Mouse (Mus musculus) CH12.LX (cell line): Measurements from ENCODE around the gene AU018091. TPM values are rescaled to one million over a fixed set of nuclear protein-coding genes. Genes with fewer than 3 reads are reported as not detected.

Source experiments
- DNase-seq: peaks from one replicate; pipeline ENCODE4 v3.0.0-alpha.2; 2013; ENCODE audit errors: extremely low read depth
- H3K27ac ChIP-seq: 2 replicates; pipeline ENCODE4 v1.5.1; 2012; ENCODE audit warnings: low read depth, mild to moderate bottlenecking, control low read depth, moderate library complexity; ENCODE audit not compliant: insufficient read depth
- H3K27me3 ChIP-seq: replicated peaks from 2 replicates; pipeline ENCODE3; 2012; ENCODE audit warnings: inconsistent platforms
- H3K36me3 ChIP-seq, 2 experiments: replicated peaks in 1 of 2; 2 replicates each; pipeline versions ENCODE3 to v1.6.1; 2012; ENCODE audit warnings: inconsistent platforms in 1 of 2, low read length in 1 of 2, mild to moderate bottlenecking in 1 of 2, mixed read lengths in 1 of 2, moderate library complexity in 1 of 2; ENCODE audit not compliant: control insufficient read depth in 1 of 2, insufficient read depth in 1 of 2
- H3K4me1 ChIP-seq, 2 experiments: 2 replicates each; pipeline ENCODE4 v1.6.1; 2012; ENCODE audit warnings: inconsistent platforms in 1 of 2, moderate library complexity in 1 of 2; ENCODE audit not compliant: insufficient read depth in 2 of 2, control insufficient read depth in 1 of 2
- H3K4me2 ChIP-seq: 2 replicates; pipeline ENCODE4 v1.6.1; 2012; ENCODE audit warnings: low read depth, mild to moderate bottlenecking, control low read depth; ENCODE audit not compliant: poor library complexity, insufficient read depth, severe bottlenecking
- H3K4me3 ChIP-seq, 3 experiments: fragments of 150-350 bp in 1 of 3; sonication (generic) in 1 of 3; replicated peaks in 1 of 3; 2 replicates each; pipeline versions ENCODE3 to v1.5.1; 2011 to 2012; ENCODE audit warnings: low read depth in 2 of 3, low read length in 2 of 3, mild to moderate bottlenecking in 2 of 3, moderate library complexity in 2 of 3, control low read depth in 1 of 3, improper control_type of control experiment in 1 of 3, inconsistent platforms in 1 of 3, mixed read lengths in 1 of 3; ENCODE audit not compliant: poor library complexity in 1 of 3
- H3K79me2 ChIP-seq: replicated peaks from 2 replicates; pipeline ENCODE4 v1.6.1; 2012; ENCODE audit warnings: mild to moderate bottlenecking, moderate library complexity; ENCODE audit not compliant: control insufficient read depth, poor library complexity, insufficient read depth, severe bottlenecking; ENCODE audit errors: extremely low read depth
- H3K9ac ChIP-seq: 2 replicates; pipeline ENCODE4 v1.6.1; 2012; ENCODE audit warnings: low read depth, mild to moderate bottlenecking, control low read depth, moderate library complexity; ENCODE audit not compliant: insufficient read depth
- H3K9me3 ChIP-seq: replicated peaks from 2 replicates; pipeline ENCODE3; 2012; ENCODE audit warnings: low read length, inconsistent platforms, mixed read lengths
- BHLHE40 ChIP-seq: IDR thresholded peaks from 2 replicates; pipeline ENCODE4 v1.6.1; 2011; ENCODE audit warnings: mild to moderate bottlenecking, low read depth, low read length, improper control_type of control experiment
- CHD2 ChIP-seq: IDR thresholded peaks from 2 replicates; pipeline ENCODE4 v1.6.1; 2011; ENCODE audit warnings: low read length, improper control_type of control experiment
- CTCF ChIP-seq, 2 experiments: IDR thresholded peaks in 1 of 2; conservative IDR thresholded peaks in 1 of 2; 2 replicates each; pipeline ENCODE4 v1.5.1; 2011 to 2012; ENCODE audit warnings: low read depth in 2 of 2, low read length in 2 of 2, improper control_type of control experiment in 1 of 2, inconsistent platforms in 1 of 2, mild to moderate bottlenecking in 1 of 2, moderate library complexity in 1 of 2
- E2F4 ChIP-seq: IDR thresholded peaks from 2 replicates; pipeline ENCODE4 v1.6.1; 2011; ENCODE audit warnings: low read depth, low read length, improper control_type of control experiment; ENCODE audit not compliant: insufficient replicate concordance
- ELF1 ChIP-seq: IDR thresholded peaks from 2 replicates; pipeline ENCODE4 v1.6.1; 2014; ENCODE audit warnings: low read depth, mild to moderate bottlenecking, inconsistent platforms, low read length, improper control_type of control experiment
- EP300 ChIP-seq: IDR thresholded peaks from 2 replicates; pipeline ENCODE4 v1.6.1; 2011; ENCODE audit warnings: low read length, improper control_type of control experiment
- ETS1 ChIP-seq: conservative IDR thresholded peaks from 2 replicates; pipeline ENCODE4 v1.6.1; 2012; ENCODE audit warnings: low read depth, mild to moderate bottlenecking, inconsistent platforms, low read length, improper control_type of control experiment, moderate library complexity
- HCFC1 ChIP-seq: IDR thresholded peaks from 2 replicates; pipeline ENCODE4 v1.6.1; 2012; ENCODE audit warnings: low read depth, mild to moderate bottlenecking, inconsistent platforms, low read length, improper control_type of control experiment
- JUN ChIP-seq: IDR thresholded peaks from 2 replicates; pipeline ENCODE4 v1.6.1; 2011; ENCODE audit warnings: low read depth, mild to moderate bottlenecking, low read length, improper control_type of control experiment, moderate library complexity; ENCODE audit not compliant: insufficient read depth
- MAFK ChIP-seq: IDR thresholded peaks from 2 replicates; pipeline ENCODE4 v1.6.1; 2011; ENCODE audit warnings: low read length, improper control_type of control experiment; ENCODE audit not compliant: insufficient replicate concordance
- MEF2A ChIP-seq: IDR thresholded peaks from 2 replicates; pipeline ENCODE4 v1.6.1; 2014; ENCODE audit warnings: low read depth, mild to moderate bottlenecking, inconsistent platforms, low read length, improper control_type of control experiment, borderline replicate concordance
- NELFE ChIP-seq: IDR thresholded peaks from 2 replicates; pipeline ENCODE4 v1.6.1; 2011; ENCODE audit warnings: low read depth, low read length, improper control_type of control experiment
- NRF1 ChIP-seq: IDR thresholded peaks from 2 replicates; pipeline ENCODE4 v1.6.1; 2014; ENCODE audit warnings: low read depth, mild to moderate bottlenecking, inconsistent platforms, low read length, improper control_type of control experiment, moderate library complexity
- RAD21 ChIP-seq: IDR thresholded peaks from 2 replicates; pipeline ENCODE4 v1.6.1; 2011; ENCODE audit warnings: low read depth, mild to moderate bottlenecking, low read length, improper control_type of control experiment, moderate library complexity
- SIN3A ChIP-seq: IDR thresholded peaks from 2 replicates; pipeline ENCODE4 v1.6.1; 2012; ENCODE audit warnings: low read length, improper control_type of control experiment, inconsistent platforms
- SMC3 ChIP-seq: IDR thresholded peaks from 2 replicates; pipeline ENCODE4 v1.6.1; 2011; ENCODE audit warnings: low read depth, low read length, improper control_type of control experiment
- USF1 ChIP-seq: IDR thresholded peaks from 2 replicates; pipeline ENCODE4 v1.6.1; 2014; ENCODE audit warnings: low read depth, mild to moderate bottlenecking, inconsistent platforms, low read length, improper control_type of control experiment
- dilution Hi-C: fragments of 300-500 bp; cut with MboI; formaldehyde crosslinking; loops from 2 replicates; pipeline ENCODE4 v1.14.3; 2020; ENCODE audit warnings: low sequenced_read_pairs; ENCODE audit not compliant: extremely low pct_unique_long_range_greater_than_20kb, extremely low pct_ligation_motif_present
- in situ Hi-C: fragments of 300-500 bp; cut with MboI; formaldehyde crosslinking; loops from 3 replicates; pipeline ENCODE4 v1.14.3; 2019; ENCODE audit warnings: low sequenced_read_pairs, low pct_ligation_motif_present, low pct_unique_long_range_greater_than_20kb, mixed read lengths
- polyA plus RNA-seq: library from polyadenylated mRNA; unstranded; fragments of >175 nt; gene quantifications from 2 replicates; pipeline ENCODE4 v1.2.1, GENCODE M21; 2012; ENCODE audit warnings: low read depth; ENCODE audit not compliant: insufficient read length
- total RNA-seq, 2 experiments: library from RNA; depleted of rRNA; stranded (reverse); fragments of 300-350 nt in 1 of 2; fragments of >200 nt in 1 of 2; gene quantifications; 2 replicates each; pipeline ENCODE4 v1.2.3; 2012 to 2014

AU018091 gene
- total and polyA plus RNA-seq, 3 experiments, result 0.08 TPM; not detected in 2

DNA sequence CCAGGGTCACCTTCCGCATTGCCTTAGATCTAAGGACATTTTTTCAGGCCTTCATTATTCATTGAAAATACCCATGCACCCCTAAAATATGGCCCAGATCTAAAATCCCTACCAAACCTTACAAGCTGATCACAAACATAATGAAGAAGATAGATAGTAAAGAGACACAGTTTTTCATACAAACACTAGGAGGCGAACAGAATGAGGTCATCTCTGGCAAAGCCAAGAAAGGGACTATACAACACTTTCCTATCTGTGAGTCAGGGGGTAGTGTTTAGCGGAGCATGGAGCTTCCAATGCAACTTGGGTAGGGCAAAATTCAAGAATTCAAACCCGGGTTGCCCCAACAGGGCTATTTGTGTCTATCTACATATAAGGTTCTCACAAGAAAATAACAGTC, 35.6 kb upstream of the AU018091 start:
- Histone ChIP-seq H3K9ac (no peak overlapping the region), H3K4me2 (no peak overlapping the region), H3K79me2 (no peaks in the 10 kb centered on the region), H3K36me3 (no peaks in the 10 kb centered on the region), H3K4me1 (peaks cover 0 to 18% of the 10 kb centered on the region in 2 experiments; a peak in 2 of 4 replicates), H3K4me3 (no peak overlapping the region), H3K27me3 (no peaks in the 10 kb centered on the region), H3K27ac (no peak overlapping the region), H3K9me3 (no peaks in the 10 kb centered on the region)
- TF ChIP-seq E2F4 (no peak), CTCF (conservative IDR thresholded peaks at IDR 0.05 in 1 of 2, IDR thresholded peaks at IDR 0.05 in 1 of 2; ENCODE audit: low read depth in 2 of 2, low read length in 2 of 2) (0 out of 4 replicates have a peak, but pooled peaks of 1 of the 2 experiments have one; percentile 5), BHLHE40 (no peak)
- dilution Hi-C loops (no loop called here), in situ Hi-C loops (no loop called here)
- DNase-seq, result no peak

DNA sequence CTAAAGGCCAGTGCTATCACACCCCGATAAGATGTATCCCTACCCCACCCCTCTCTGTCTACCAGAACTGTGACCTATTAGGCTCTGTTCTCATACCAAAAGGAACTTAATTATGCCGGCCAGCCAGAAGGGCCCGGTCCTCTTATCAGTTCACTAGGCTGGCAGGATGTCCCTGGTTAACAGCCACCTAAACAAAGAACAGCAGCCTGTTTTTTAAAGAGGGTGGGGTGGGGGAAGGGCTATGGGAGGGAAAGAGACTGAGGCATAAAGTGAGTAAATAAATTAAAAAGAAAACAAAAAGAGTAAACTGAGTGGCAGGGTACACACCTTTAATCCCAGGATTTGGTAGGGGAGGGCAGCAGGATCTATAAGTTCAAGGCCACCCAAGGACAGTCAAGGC, 34.9 kb upstream of the AU018091 start:
- Histone ChIP-seq H3K4me3 (no peak overlapping the region), H3K79me2 (no peaks in the 10 kb centered on the region), H3K36me3 (no peaks in the 10 kb centered on the region), H3K4me2 (no peak overlapping the region), H3K4me1 (peaks cover 0 to 18% of the 10 kb centered on the region in 2 experiments; a peak in 2 of 4 replicates), H3K9me3 (no peaks in the 10 kb centered on the region), H3K27me3 (no peaks in the 10 kb centered on the region), H3K9ac (no peak overlapping the region), H3K27ac (no peak overlapping the region)
- in situ Hi-C loops, result no loop called here
- DNase-seq, result no peak
- TF ChIP-seq CHD2 (no peak), NRF1 (no peak), SMC3 (no peak), NELFE (no peak), HCFC1 (no peak), RAD21 (no peak), SIN3A (no peak), MAFK (no peak)
- dilution Hi-C loops, result no loop called here

DNA sequence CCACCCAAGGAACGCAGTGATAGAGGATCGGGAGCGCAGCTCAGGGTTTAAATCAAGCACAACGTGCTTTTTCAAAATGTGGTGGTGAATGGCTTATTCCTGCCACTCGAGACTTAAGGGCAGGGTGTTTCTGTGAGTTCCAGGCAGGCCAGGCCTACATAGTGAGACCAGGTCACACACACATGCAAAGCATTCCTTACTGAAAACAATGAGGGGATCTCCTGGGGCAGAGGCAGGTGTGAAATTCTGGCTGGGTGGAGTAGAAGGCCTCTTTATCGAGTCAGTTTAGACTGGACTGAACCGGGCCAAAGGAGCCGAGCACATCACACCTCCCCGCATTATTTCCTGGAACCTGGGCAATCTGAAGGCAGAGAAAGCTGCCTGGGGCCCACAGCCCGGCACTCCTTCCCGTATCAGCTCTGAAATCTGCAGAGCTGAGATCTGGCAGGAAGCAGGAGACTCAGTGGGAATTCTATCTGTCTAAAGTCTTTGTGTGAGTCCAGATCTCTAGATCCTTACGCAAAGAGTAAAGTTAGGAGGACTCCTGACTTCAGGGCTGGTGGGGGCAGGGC, 32.2 kb upstream of the AU018091 start:
- DNase-seq, result no peak
- dilution Hi-C loops, result no loop called here
- in situ Hi-C loops, result no loop called here
- TF ChIP-seq JUN (no peak), USF1 (no peak), EP300 (no peak), ELF1 (no peak), ETS1 (no peak), MEF2A (no peak), RAD21 (no peak)
- H3K4me1 ChIP-seq, result peaks cover 0 to 18% of the 10 kb centered on the region in 2 experiments; a peak in 2 of 4 replicates
- no peaks in the 10 kb centered on the region for H3K79me2 ChIP-seq
- no peak overlapping the region for H3K27ac ChIP-seq
- H3K9ac ChIP-seq, result no peak overlapping the region
- no peaks in the 10 kb centered on the region for H3K27me3 ChIP-seq
- no peak overlapping the region for H3K4me3 ChIP-seq
- no peaks in the 10 kb centered on the region for H3K9me3 ChIP-seq
- no peaks in the 10 kb centered on the region for H3K36me3 ChIP-seq
- H3K4me2 ChIP-seq, result no peak overlapping the region
